Mouse (Mus musculus) liver, embryonic 14.5 days (tissue): Measurements from ENCODE around the gene Gm5741. TPM values are rescaled to one million over a fixed set of nuclear protein-coding genes. Genes with fewer than 3 reads are reported as not detected.

Experiments
- ATAC-seq: fragments of 200-750 bp; cut with Nextera tagmentation; 2 replicates; pipeline ENCODE4 v1.8.0; 2017; ENCODE audit warnings: moderate number of reproducible peaks, mild to moderate bottlenecking, moderate library complexity; ENCODE audit not compliant: insufficient read depth
- DNase-seq, 3 experiments: peaks; one replicate each; pipeline ENCODE4 v3.0.0-alpha.2; 2012 to 2013; ENCODE audit warnings: low read depth in 3 of 3, low spot score in 3 of 3
- H3K27ac ChIP-seq: fragments of 300-500 bp; sonication (generic); 2 replicates; pipeline ENCODE4 v1.5.1; 2014; ENCODE audit warnings: moderate library complexity, mild to moderate bottlenecking, control low read depth, inconsistent platforms
- H3K27me3 ChIP-seq: fragments of 300-500 bp; sonication (generic); 2 replicates; pipeline ENCODE4 v1.6.1; 2014; ENCODE audit warnings: mild to moderate bottlenecking, low read length, moderate library complexity; ENCODE audit not compliant: control insufficient read depth, insufficient read depth
- H3K36me3 ChIP-seq: fragments of 300-500 bp; sonication (generic); replicated peaks from 2 replicates; pipeline ENCODE4 v1.6.1; 2014; ENCODE audit warnings: low read depth; ENCODE audit not compliant: control insufficient read depth, insufficient read depth
- H3K4me1 ChIP-seq, 2 experiments: fragments of 200-500 bp in 1 of 2; fragments of 300-500 bp in 1 of 2; sonication (generic) in 1 of 2; replicated peaks; 2 replicates each; pipeline ENCODE4 v1.6.1; 2012 to 2014; ENCODE audit warnings: antibody characterized with exemption in 1 of 2, inconsistent platforms in 1 of 2, low read length in 1 of 2; ENCODE audit not compliant: control insufficient read depth in 2 of 2, insufficient read depth in 2 of 2
- H3K4me2 ChIP-seq: fragments of 300-500 bp; sonication (generic); 2 replicates; pipeline ENCODE4 v1.6.1; 2014; ENCODE audit warnings: low read depth, mild to moderate bottlenecking, control low read depth, moderate library complexity
- H3K4me3 ChIP-seq, 2 experiments: fragments of 200-500 bp in 1 of 2; fragments of 300-500 bp in 1 of 2; sonication (generic) in 1 of 2; 2 replicates each; pipeline ENCODE4 v1.5.1; 2012 to 2014; ENCODE audit warnings: low read depth in 2 of 2, low read length in 2 of 2, mild to moderate bottlenecking in 2 of 2, control low read depth in 1 of 2, inconsistent platforms in 1 of 2, moderate library complexity in 1 of 2; ENCODE audit not compliant: insufficient read depth in 1 of 2
- H3K9ac ChIP-seq: fragments of 300-500 bp; sonication (generic); replicated peaks from 2 replicates; pipeline ENCODE4 v1.6.1; 2014; ENCODE audit warnings: mild to moderate bottlenecking, control low read depth, moderate library complexity
- H3K9me3 ChIP-seq: fragments of 300-500 bp; sonication (generic); 2 replicates; pipeline ENCODE4 v1.6.1; 2016; ENCODE audit warnings: low read length, mixed read lengths; ENCODE audit not compliant: control insufficient read depth
- CTCF ChIP-seq: IDR thresholded peaks from 2 replicates; pipeline ENCODE4 v1.5.1; 2016; ENCODE audit warnings: antibody characterized with exemption, low read depth, control low read depth
- EP300 ChIP-seq: IDR thresholded peaks from 2 replicates; pipeline ENCODE4 v1.6.1; 2016; ENCODE audit warnings: antibody characterized with exemption, low read depth
- WGBS: fragments of 180-500 bp; shearing (Covaris S2); extraction: QIAGEN DNeasy Blood & Tissue Kit; methylation state at CpG from one replicate; pipeline ENCODE4 v1.1.7; 2014; ENCODE audit not compliant: insufficient replicate concordance; 5-methylcytosine and 5-hydroxymethylcytosine counted together
- polyA plus RNA-seq, 2 experiments: library from polyadenylated mRNA; depleted of rRNA in 1 of 2; stranded (reverse) in 1 of 2; unstranded in 1 of 2; fragments of >200 nt; fragmentation: Nextera tagmentation in 1 of 2; extraction: Ambion mirVana in 1 of 2; gene quantifications; 2 replicates each; pipeline versions ENCODE4 v1.2.1 to v1.2.3; 2012 to 2014

The Gm5741 gene
- polyA plus RNA-seq, 2 experiments, result 0.29 TPM; not detected in 1

DNA sequence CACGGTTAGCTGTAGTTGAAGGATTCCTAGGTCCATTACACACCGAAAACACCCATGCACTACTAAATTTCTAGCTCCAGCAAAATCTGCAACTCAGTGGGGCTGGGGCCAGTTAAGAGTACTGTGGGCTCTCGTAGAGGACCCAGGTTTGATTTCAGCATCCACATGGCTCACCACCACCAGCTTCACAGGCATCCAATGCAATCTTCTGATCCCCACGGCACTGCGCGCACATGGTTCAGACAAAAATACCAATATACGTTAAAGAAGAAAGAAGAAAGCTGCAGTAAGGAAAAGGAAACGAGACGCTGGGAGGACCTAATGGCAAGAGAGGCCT, 31.4 kb downstream of the Gm5741 start:
- H3K4me2 ChIP-seq, result peak overlapping the region; percentile 98
- TF ChIP-seq EP300 (no peak), CTCF (no peak)
- 0% methylated on average over 9 of the region's 9 CpGs for WGBS
- H3K9ac ChIP-seq, result peak overlapping the region; percentile 75
- no peaks in the 10 kb centered on the region for H3K27me3 ChIP-seq
- H3K36me3 ChIP-seq, result peaks cover 34% of the 10 kb centered on the region
- H3K27ac ChIP-seq, result peak overlapping the region; percentile 75
- ATAC-seq, result peak; percentile 34
- peaks cover 15 to 18% of the 10 kb centered on the region in 2 experiments for H3K4me1 ChIP-seq
- H3K4me3 ChIP-seq, result peak overlapping the region; percentile 79 to 91
- DNase-seq, result no peak
- H3K9me3 ChIP-seq, result no peaks in the 10 kb centered on the region

DNA sequence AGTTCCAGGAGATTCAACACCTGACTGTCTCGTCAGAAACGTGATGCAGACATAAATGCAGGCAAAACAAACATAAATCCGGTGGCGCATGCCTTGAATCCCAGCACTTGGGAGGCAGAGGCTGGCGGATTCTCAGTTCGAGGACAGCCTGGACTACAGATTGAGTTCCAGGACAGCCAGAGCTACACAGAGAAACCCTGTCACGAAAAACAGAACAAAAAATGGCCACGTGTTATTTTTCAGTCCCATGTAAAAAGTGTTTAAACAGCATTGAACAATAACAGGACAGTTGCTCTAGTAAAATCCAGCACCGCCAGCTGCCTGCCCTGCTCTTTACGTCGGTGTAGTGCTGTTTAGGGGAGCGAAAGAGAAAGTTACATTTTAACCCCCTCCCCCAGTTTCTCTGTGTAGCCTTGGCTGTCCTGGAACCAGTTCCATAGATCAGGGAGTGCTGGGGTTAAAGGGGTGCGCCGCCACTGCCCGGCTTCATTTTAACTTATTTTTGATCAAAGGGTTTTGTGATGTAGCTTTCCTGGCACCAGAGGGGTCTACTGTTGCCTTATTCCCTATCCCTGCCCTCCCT, 32.0 kb downstream of the Gm5741 start:
- Histone ChIP-seq H3K27me3 (no peaks in the 10 kb centered on the region), H3K9me3 (no peaks in the 10 kb centered on the region), H3K27ac (peak overlapping the region; percentile 75), H3K4me1 (peaks cover 15 to 18% of the 10 kb centered on the region in 2 experiments), H3K4me3 (peak overlapping the region; percentile 79 to 91), H3K9ac (peak overlapping the region; percentile 75), H3K4me2 (peak overlapping the region; percentile 98), H3K36me3 (peaks cover 33% of the 10 kb centered on the region)
- ATAC-seq (peak; percentile 4; the same call in 1 of the 2 replicates), DNase-seq (peak in 1 of 3 experiments; percentile 31)
- no peak for TF ChIP-seq CTCF
- TF ChIP-seq EP300, result no peak
- WGBS, result under 1% methylated on average over 15 of the region's 15 CpGs

DNA sequence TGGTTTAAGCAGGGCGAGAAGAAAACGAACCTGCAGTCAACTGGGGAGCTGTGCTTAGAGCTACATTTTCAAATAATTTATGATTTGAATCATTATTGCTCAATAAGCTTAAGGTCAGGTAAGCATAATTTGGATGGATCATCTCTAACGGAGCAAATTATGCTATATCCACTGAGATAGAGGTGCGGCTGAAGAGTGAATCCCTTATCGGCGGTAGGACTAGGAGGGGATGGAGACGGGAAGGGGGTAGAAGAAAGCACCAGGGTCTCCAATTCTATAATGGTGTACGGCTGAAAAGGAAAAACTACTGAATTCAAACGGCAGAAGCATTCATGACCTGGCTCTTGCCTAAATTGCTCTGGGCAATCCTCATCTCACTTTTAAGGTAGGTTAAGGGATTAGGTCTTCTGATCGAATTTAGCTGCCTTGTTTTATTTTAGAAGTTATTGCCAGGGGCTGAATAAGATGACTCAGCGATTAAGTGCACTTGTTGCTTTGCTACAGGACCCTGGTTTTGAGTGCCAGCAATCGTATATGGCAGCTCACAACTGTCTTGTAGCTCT, 32.5 kb downstream of the Gm5741 start:
- Histone ChIP-seq H3K4me2 (peak overlapping the region; percentile 98), H3K9ac (peak overlapping the region; percentile 75), H3K9me3 (no peaks in the 10 kb centered on the region), H3K4me3 (peak overlapping the region; percentile 79 to 91), H3K27me3 (no peaks in the 10 kb centered on the region), H3K27ac (peak overlapping the region; percentile 75), H3K36me3 (peaks cover 32% of the 10 kb centered on the region), H3K4me1 (peaks cover 15 to 18% of the 10 kb centered on the region in 2 experiments)
- WGBS, result 2% methylated on average over 12 of the region's 12 CpGs
- no peak for ATAC-seq
- TF ChIP-seq CTCF (no peak), EP300 (no peak)
- DNase-seq, result no peak

DNA sequence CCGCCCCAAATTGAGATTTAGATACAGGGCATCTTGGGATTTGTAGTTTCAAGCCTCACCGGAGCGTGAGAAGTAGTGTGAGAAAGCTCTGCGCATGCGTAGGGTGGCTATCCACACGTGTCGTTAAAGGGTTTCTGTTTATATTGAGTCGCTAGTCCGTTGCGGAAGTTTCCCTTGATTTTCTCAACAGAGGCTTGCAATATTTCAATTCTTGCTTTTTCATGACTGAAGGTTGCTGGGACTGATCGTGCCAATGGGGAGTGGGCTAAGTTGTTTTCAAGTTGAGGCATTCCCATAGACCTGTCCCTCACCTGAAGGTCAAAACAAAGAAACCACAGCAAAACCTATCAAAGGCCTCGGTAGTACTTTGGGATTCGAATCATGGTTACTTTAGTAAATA, 33.0 kb downstream of the Gm5741 start:
- no peak for ATAC-seq
- peak overlapping the region; percentile 75 for H3K9ac ChIP-seq
- H3K9me3 ChIP-seq, result no peaks in the 10 kb centered on the region
- H3K27ac ChIP-seq, result peak overlapping the region; percentile 75
- 2% methylated on average over 13 of the region's 13 CpGs for WGBS
- H3K4me2 ChIP-seq, result peak overlapping the region; percentile 98
- no peak for TF ChIP-seq EP300
- no peak for TF ChIP-seq CTCF
- H3K36me3 ChIP-seq, result peaks cover 32% of the 10 kb centered on the region
- H3K4me3 ChIP-seq, result peak overlapping the region; percentile 50 to 79
- H3K4me1 ChIP-seq, result peaks cover 15 to 18% of the 10 kb centered on the region in 2 experiments
- peak; percentile 70 to 71 (median 71) for DNase-seq
- H3K27me3 ChIP-seq, result no peaks in the 10 kb centered on the region

DNA sequence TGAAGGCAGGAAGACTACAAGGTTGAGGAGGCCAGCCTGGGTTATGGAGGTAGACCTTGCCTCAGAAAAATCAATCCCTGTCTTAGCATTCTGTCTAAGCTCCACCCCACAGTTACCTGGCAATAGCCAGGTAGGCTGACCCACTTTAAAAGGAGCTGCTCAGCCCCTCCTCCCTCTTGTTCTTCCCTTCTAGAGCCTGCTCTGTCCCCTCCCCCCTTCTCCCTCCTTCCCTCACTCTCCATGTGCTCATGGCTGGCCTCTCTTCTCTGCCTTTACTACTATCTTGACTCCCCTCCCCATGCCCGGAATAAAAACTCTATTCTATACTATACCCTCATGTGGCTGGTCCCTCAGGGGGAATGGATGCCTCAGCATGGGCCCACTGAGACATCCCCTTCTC, 33.9 kb downstream of the Gm5741 start:
- H3K4me1 ChIP-seq, result peaks cover 16 to 18% of the 10 kb centered on the region in 2 experiments
- no peaks in the 10 kb centered on the region for H3K27me3 ChIP-seq
- peak overlapping the region; percentile 98 for H3K4me2 ChIP-seq
- no peak overlapping the region for H3K4me3 ChIP-seq
- H3K36me3 ChIP-seq, result peaks cover 37% of the 10 kb centered on the region
- H3K27ac ChIP-seq, result 0 out of 2 replicates have a peak overlapping the region, but pooled peaks have one; percentile 9
- no peak overlapping the region for H3K9ac ChIP-seq
- no peaks in the 10 kb centered on the region for H3K9me3 ChIP-seq
- DNase-seq (no peak), ATAC-seq (no peak)
- WGBS, result 40% methylated on average over 1 of the region's 1 CpGs
- TF ChIP-seq CTCF (no peak), EP300 (no peak)
